Mouse (Mus musculus): ENCODE data around the gene Amotl2.

Amotl2 gene

DNA sequence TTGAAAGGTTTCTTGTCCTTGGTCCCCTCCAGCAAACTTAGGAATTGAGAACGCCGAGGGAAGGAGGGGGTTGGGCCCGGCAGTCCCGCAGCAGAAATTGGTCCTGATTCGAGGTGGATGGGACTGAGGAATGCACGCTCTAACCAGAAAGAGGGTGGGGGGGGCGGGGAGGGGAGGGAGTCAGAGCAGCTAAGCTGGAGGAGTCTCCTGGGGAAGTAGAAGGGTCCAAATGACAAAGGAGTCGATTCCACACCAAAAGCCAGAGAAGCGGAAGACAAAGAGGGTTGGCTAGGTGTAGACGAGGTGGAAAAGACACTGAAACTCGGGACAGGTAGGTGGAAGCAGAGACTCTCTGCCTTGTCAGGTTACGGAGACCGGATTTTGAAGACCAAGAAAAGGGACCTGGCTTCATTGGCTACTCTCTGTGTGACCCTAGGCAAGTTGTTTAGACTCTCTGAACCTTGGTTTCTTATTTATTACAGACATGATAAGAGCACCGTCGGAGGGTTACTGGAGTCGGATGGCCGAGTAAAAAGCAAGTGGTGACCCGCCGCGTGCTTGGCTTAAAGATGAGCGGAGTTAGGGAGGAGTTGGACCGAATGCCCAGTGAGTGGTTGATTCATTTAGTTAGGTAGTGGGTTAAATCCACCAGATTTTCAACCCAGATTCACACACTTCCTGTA is at the start of gene Amotl2:
Gene Amotl2 (plus strand): TSS at position 192 of the 683 bp plus-strand sequence.
- no peak for DNase-seq (ENCODE audit: low spot score in 2 of 2)

DNA sequence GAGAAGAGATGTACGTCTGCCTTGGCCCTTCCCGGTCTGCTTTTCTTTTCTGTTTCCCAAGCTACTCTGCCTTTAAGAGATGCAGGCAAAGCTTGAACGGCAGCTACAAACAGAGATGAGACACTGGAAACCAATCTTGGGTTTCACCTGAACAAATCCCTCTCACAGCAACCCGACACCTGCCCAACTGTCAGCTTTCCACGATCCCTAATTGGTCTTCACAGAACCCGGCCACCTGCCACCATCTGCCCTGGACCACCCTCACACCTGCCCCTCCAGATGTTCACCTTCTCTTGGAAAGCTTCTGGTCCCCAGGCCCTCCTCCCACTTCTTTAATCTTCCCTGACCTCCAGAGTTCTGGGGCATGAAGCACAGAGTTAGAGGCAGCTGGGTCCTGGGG is 48.4 kb upstream of the Amotl2 start:
- DNase-seq (ENCODE audit: low spot score in 2 of 2), result no peak

- DNase-seq (ENCODE audit: low spot score in 2 of 2), result no peak
Observed at GRCm38 (mm10) chr9:102668906-102669305, 47.6 kb upstream of the Amotl2 start.

GRCm38 (mm10) chr9:102673381-102673780 is 43.1 kb upstream of the Amotl2 start:
- DNase-seq (ENCODE audit: low spot score in 2 of 2), result no peak

GRCm38 (mm10) chr9:102675922-102676321 is 40.5 kb upstream of the Amotl2 start:
- DNase-seq (ENCODE audit: low spot score in 2 of 2), result no peak

DNA sequence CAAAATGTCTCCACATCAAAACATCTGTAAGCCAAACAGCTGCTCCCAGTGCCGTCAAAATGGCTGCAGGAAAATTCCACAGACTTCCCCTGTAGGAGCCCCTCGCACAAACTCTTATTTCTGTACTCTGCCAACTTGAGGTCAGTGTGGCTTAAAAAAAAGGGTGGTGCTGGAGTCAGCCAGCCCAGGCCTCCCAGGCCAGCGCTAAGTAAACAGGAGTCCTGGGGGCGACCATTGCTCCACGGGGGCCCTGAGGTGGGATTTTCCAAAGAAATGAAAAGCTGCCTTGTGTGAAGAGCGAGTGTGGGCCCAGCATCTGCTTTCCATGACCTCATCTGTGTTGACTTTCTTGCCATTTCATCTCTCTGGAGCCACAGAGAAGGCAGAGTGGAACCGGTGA is 35.0 kb upstream of the Amotl2 start:
- no peak for DNase-seq (ENCODE audit: low spot score in 2 of 2)

DNA sequence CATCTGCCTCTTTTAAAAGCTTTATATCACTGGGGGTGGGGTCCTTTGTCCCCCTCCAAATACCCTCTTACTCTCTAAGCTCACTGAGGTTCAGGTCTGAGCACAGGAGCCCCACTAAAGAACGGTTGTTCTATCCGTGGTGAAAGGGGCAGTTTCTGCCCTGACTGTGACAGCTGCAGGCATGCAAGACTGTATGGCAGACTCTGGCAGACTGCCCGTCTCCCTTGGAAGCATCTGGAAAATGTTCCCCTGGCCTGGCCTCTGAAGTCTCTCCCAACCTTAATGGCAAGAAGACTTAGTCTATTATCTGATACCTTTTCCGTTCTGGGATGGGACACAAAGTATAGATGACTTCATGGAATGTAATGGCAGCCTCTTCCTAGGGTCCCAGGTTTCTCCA is 28.5 kb upstream of the Amotl2 start:
- DNase-seq (ENCODE audit: low spot score in 2 of 2), result no peak

DNA sequence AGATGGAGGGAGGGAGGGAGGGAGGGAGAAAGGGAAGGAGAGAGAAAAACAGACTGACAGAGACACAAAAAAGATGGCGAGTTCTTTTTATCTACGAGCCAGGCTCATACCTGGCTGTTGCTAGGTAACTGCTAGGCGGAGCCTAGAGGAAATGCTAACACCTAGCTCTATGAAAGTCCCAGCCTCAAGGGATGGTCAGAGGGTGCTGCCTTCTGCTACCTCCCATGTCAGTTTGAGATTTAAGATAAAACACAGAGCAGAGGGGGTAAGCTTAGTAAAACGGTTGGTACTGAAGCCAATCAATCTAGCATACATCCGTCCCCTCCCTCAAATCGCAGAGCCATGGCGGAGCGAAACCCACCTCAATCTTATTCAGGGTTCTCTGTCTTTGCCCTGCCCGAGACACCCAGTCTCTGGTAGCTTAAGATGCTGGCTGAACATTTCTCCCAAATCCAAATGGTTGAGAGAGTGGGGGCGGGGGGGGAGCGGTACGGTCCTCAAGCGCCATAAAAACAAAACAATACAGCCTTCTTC is 27.0 kb upstream of the Amotl2 start:
- DNase-seq (ENCODE audit: low spot score in 2 of 2), result no peak

DNA sequence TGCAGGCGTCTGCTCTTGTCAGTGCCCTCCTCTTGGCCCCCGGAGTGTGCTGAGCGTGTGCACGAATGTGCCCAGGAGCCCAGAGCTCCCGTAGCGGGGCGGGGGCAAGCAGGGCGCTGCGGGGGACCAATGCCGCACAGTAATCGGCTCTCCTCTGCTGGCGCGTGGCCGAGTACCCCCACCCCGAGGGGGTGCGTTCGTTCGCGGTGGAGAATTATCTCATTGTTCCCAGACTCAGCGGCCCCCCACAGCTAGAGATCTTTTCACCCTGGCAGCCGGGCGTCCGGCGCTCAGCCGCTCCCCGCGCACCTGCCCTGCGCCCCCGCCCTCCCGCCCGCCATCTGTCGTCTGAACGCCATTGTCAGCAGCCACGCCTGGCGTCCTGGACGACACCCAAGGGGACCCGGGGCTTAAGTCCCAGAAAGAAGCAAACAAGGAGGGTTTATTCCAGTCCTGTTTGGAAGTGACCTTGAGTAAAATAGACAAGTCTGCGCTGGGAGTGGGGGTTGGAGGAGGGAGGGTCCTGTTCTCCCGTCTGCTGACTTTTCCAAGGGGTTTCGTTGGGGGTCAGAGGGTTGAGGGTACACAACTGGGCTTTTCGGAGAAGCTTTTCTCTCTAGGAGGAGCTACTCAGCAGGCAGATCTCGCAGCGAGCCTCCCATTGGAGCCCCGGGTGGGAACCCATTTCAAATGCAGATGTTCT is 26.4 kb upstream of the Amotl2 start:
- DNase-seq (ENCODE audit: low spot score in 2 of 2), result no peak

- DNase-seq (ENCODE audit: low spot score in 2 of 2), result no peak
Observed at GRCm38 (mm10) chr9:102690891-102691290, 25.6 kb upstream of the Amotl2 start.

- DNase-seq (ENCODE audit: low spot score in 2 of 2), result no peak
Observed at GRCm38 (mm10) chr9:102692564-102693475, 23.7 kb upstream of the Amotl2 start.

DNA sequence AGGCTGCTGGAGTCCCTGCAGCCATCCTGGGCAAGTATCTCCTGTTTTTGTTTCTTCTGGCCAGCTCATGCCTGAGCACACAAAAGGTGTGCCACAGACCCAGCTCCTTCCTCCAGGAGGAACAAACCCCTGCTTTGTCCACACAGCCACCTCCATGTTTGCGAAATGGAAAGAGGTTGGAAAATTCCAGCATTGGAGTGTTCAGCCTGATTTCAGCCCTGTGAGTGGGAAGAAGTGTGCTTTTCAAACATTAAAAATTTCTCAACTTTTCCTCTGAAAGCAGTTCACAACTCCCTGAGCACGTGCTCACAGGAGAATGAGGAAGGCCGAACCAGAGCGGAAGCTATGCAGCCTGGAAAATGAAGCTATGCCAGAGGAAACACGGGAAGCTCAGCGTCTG is 15.4 kb upstream of the Amotl2 start:
- DNase-seq (ENCODE audit: low spot score in 2 of 2), result no peak

GRCm38 (mm10) chr9:102709504-102710135 is 6.9 kb upstream of the Amotl2 start:
- no peak for DNase-seq (ENCODE audit: low spot score in 2 of 2)

- no peak for DNase-seq (ENCODE audit: low spot score in 2 of 2)
Observed at GRCm38 (mm10) chr9:102710520-102710919, 6.0 kb upstream of the Amotl2 start.

DNA sequence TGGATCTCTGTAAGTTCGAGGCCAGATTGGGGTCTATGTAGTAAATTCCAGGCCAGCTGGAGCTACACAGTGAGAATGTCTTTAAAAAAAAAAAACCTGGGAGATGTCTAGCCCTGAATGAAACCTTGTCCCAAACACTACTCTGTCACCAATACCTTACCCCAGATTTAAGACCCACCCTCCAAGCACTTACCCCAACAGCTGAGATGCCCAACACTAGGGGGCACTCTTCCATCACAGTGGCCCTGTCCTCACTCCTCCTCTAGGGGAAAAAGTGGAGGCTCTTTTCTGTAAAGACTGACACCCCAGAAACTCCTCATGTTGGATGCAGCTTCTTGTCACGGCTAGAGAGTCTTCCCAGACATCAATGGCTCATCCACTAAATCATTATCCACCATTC is 2.7 kb upstream of the Amotl2 start:
- no peak for DNase-seq (ENCODE audit: low spot score in 2 of 2)

DNA sequence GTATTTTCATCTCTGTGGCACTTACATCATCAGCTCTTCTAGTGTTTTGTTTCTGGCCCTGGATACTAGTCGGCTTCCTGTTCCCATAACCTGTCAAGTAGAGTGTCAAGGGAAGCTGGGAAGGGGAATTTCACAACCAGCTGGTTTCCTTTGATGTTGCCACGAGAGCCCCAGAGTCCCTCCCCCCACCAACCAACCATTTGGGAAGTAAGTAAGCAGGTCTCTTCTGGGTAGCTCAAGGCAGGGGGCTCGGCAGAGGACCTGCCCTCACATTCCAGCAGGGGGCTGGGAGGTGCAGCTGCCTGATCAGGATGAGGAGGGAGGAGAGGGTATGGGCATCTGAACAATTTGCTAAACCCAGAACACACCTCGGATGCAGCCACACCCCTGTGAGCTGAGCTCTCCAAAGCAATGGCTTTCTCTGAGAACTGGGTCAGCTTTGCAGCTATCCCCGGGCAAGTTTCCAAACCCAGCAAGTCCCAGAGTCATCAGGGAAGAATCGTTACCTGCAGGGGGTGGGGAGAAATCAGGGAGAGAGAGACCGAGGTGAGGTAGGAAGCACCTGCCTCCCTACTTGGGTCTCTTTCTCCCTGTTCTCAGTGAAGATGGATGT is 1.5 kb upstream of the Amotl2 start:
- no peak for DNase-seq (ENCODE audit: low spot score in 2 of 2)

GRCm38 (mm10) chr9:102715506-102715900 is 969 bp upstream of the Amotl2 start:
- DNase-seq (ENCODE audit: low spot score in 2 of 2), result no peak

DNA sequence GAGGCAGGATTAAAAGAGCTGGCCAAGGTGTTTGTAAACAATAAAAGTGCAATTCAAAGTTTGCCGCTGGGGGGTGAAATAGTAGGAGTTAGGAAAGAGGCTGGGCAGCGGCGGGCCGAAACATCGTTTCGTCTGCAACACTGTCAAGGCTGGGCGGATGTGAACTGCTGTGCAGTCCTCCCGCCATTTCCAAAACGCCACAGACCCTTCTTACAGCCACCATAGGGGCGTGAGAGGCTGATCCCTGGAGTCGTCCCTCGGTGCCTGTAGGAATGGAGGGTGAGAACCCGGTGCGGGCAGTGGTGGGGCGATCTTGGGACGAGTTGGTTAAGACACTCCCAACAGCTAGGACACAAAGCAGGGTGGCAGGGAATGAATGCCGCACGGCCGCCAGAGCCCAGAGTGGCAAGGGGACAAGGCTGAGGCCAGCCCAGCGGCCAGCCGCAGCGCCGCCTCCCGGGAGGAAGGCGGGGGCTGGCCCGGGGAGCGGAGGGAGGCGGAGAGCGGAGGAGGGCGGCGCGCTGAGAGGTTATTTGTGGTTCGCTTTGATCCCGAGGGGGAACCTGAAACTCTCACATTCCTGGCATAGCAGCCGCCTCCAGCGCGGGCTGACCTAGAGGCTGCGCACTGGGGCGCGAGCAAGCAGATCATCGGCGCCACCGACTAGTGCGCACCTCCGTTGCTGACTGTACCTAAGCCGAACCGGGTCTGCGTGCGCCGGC is 853 bp downstream of the Amotl2 start:
- DNase-seq (ENCODE audit: low spot score in 2 of 2), result peak; percentile 51 to 74

DNA sequence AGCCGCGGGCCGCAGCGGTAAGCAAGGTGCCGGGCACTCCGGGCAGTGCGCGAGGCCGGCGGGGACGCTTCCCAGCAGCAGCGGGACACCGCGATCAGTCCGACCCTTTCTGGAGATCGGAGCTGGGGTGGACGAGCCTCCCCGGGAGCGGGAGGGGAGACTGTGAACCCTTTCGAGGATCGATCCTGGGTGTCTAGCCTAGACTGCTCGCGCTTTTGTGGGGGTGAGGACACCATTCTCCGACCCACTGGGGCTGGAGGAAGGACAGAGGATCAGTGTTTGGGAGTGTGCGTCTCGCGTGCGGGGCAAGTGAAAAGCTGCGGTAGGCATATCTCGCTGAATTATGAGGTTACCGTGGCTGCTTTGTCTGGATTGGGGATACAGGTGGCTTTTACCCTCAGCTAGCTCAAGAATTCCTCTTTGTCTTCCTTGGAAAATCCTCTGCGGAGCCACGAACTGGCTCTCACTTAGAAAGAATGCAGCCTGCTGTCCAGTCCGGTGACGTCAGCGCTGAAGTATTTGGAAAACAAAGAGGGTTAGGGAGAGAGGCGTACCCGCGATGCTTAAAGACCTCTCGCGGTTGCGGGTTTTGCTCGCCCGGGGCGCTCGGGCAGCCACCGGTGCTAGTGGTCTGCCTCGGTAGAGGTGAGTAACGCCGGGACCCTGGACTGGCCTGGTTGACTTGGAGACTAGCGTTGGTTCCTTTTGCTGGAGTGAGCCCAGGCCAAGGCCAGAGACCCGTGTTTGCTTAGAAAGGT is 1.6 kb downstream of the Amotl2 start:
- DNase-seq (ENCODE audit: low spot score in 2 of 2), result no peak

DNA sequence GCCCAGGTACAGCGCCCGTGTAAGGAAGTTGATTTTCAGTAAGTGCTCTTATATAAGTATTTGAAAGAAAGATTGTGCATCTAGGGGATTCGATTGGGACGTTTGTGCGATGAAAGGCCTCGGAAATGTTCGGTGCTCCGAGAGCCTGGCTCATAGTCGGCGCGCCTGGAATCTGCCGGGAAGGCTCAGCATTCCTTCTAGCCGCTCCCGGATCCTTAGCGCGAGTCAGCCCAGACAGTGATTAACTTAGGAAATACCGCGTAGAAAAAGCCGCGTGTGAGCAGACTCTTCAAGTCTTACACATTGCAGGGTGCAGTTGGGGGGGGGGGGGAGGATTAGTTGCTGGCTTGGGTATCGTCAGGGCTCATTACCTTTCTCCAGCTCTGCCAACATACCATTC is 2.2 kb downstream of the Amotl2 start:
- no peak for DNase-seq (ENCODE audit: low spot score in 2 of 2)

Data from spleen, postnatal 4 days (tissue).